Mouse (Mus musculus): Measurements from ENCODE around the gene Skap2. TPM values are rescaled to one million over a fixed set of nuclear protein-coding genes. Genes with fewer than 3 reads are reported as not detected.

Gene Skap2
- 10.1 and 10.6 TPM in 2 replicates for polyA plus RNA-seq (2015; fragmentation: Nextera tagmentation; extraction: Ambion mirVana)

- Histone ChIP-seq H3K4me3 (peak within 1 kb of the TSS; percentile 65), H3K9ac (peak within 1 kb of the TSS; percentile 59), H3K36me3 (no peaks in the 10 kb centered on the region), H3K9me3 (no peaks in the 10 kb centered on the region), H3K4me2 (peak within 1 kb of the TSS; percentile 84), H3K27me3 (peaks cover 54% of the 10 kb centered on the region), H3K4me1 (peaks cover 5% of the 10 kb centered on the region; the same call in 1 of the 2 replicates), H3K27ac (no peak within 1 kb of the TSS)
- ATAC-seq (ENCODE audit: insufficient number of reproducible peaks, insufficient read depth, low FRiP score, low TSS enrichment, low read depth), result peak; percentile 93
- WGBS, result under 1% methylated on average over 51 of the region's 51 CpGs
Observed at GRCm38 (mm10) chr6:52012409-52013244, at the start of gene Skap2. Gene Skap2, minus strand, starts transcription at chr6:52012549.

DNA sequence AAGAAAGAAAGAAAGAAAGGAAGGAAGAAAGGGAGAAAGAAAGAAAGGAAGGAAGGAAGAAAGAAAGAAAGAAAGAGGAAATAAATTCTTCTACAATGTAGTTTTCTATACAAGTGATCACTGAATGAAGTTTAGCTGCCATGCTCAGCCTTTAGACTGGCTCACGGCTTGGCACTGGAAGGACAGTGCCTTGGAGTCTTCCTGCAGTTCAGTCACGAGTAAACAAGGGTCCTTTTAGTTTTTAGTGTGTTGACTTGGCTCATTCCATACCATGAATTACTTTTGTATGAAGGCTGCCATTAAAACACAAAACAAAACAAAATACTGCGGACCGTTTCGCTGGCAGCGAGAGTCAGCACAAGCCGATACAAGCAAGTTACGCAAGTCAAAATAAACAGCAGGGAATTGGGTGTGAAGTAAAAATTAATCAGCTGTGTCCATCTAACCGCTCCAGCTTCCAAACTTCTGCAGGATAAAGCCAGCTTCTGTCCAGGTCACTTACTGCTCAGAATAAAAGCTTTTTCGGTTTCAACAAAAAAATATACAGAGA is 46.6 kb upstream of the Skap2 start:
- no peak overlapping the region for H3K4me3 ChIP-seq
- no peaks in the 10 kb centered on the region for H3K9me3 ChIP-seq
- H3K27me3 ChIP-seq, result peaks cover 29% of the 10 kb centered on the region
- H3K4me2 ChIP-seq, result no peak overlapping the region
- no peaks in the 10 kb centered on the region for H3K36me3 ChIP-seq
- ATAC-seq (ENCODE audit: insufficient number of reproducible peaks, insufficient read depth, low FRiP score, low TSS enrichment, low read depth), result no peak
- H3K4me1 ChIP-seq, result peaks cover 4% of the 10 kb centered on the region
- H3K27ac ChIP-seq, result no peak overlapping the region
- WGBS, result 58% methylated on average over 10 of the region's 10 CpGs
- no peak overlapping the region for H3K9ac ChIP-seq

GRCm38 (mm10) chr6:52058120-52058519 is 45.8 kb upstream of the Skap2 start:
- Histone ChIP-seq H3K9ac (no peak overlapping the region), H3K4me1 (peaks cover 11% of the 10 kb centered on the region), H3K27ac (no peak overlapping the region), H3K4me3 (no peak overlapping the region), H3K36me3 (no peaks in the 10 kb centered on the region), H3K4me2 (no peak overlapping the region), H3K9me3 (no peaks in the 10 kb centered on the region), H3K27me3 (peaks cover 29% of the 10 kb centered on the region)
- no peak for ATAC-seq (ENCODE audit: insufficient number of reproducible peaks, insufficient read depth, low FRiP score, low TSS enrichment, low read depth)
- 71% methylated on average over 5 of the region's 5 CpGs for WGBS

DNA sequence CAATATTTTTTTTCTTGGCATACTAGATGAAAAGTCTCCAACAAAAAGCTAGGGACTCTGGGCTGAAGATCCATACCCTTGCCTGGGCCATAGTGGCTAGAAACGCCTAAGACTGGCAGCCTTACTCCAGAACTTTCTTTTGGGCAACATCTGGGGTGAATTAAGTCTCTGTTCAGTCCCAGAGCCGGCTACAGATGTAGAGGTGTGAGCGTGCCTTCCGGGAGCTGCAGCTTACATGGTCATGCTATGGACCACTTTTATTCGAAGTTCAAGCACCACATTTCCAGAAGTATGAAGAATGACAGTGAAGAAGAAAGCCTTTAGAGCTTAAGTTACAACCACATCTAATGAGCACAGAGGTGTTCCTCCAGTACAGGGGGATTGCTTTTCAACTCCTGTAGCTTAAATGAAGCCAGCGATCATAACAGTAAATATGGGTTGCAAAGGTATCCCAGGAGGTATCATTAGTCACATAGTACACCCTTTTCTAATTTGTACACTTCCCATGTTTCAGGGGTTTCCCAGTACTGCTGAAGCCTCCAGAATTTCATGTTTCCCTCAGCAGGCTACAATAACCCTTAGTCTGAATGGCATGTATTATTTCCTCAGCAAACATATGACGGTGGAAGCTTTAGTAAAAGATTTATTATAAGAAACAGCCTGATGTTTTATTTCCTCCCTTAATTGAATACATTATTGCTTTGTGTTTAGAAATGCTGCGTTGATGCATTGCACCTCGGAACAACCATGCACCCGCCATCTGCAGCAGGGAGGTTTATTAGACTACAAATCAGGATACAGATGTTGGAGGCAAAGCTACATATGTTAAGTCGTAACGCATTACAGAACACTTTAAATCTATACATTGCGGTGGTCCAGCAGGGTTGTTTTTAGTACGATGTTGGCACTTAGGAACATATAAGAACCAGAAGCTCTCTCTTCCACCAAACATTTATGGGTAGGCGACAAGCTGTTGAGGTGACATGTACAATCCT is 41.5 kb upstream of the Skap2 start:
- no peak overlapping the region for H3K4me2 ChIP-seq
- H3K9ac ChIP-seq, result no peak overlapping the region
- no peaks in the 10 kb centered on the region for H3K9me3 ChIP-seq
- peaks cover 18% of the 10 kb centered on the region for H3K27me3 ChIP-seq
- no peak for ATAC-seq (ENCODE audit: insufficient number of reproducible peaks, insufficient read depth, low FRiP score, low TSS enrichment, low read depth)
- no peak overlapping the region for H3K27ac ChIP-seq
- no peaks in the 10 kb centered on the region for H3K36me3 ChIP-seq
- WGBS, result 40% methylated on average over 15 of the region's 15 CpGs
- H3K4me3 ChIP-seq, result no peak overlapping the region
- H3K4me1 ChIP-seq, result peaks cover 6% of the 10 kb centered on the region

DNA sequence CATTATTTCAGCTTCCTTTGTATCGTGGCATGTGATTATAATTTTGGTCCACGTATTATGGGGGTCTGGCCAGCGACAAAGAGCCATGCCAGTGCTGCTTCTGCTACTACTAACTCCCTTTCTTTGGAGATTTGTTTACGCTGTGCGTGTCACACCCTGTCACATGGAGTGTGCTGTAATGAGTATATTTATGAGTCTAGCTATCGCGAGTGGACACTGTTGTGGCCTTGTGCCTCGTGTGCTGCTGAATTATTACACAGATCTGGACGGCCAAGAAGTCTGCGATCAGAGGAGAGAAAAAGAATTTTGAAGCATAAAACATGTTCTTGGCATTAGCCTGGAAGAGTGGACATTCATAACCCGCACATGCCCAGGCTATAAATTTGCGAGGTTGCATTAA is 37.7 kb upstream of the Skap2 start:
- Histone ChIP-seq H3K4me1 (peaks cover 6% of the 10 kb centered on the region), H3K9me3 (no peaks in the 10 kb centered on the region), H3K9ac (no peak overlapping the region), H3K27me3 (peaks cover 3% of the 10 kb centered on the region; the same call in 1 of the 2 replicates), H3K27ac (no peak overlapping the region), H3K4me3 (no peak overlapping the region), H3K36me3 (no peaks in the 10 kb centered on the region), H3K4me2 (no peak overlapping the region)
- ATAC-seq (ENCODE audit: insufficient number of reproducible peaks, insufficient read depth, low FRiP score, low TSS enrichment, low read depth), result no peak
- 87% methylated on average over 12 of the region's 12 CpGs for WGBS

GRCm38 (mm10) chr6:52045517-52045916 is 33.2 kb upstream of the Skap2 start:
- H3K27me3 ChIP-seq, result no peaks in the 10 kb centered on the region
- no peak overlapping the region for H3K4me3 ChIP-seq
- ATAC-seq (ENCODE audit: insufficient number of reproducible peaks, insufficient read depth, low FRiP score, low TSS enrichment, low read depth), result no peak
- no peak overlapping the region for H3K9ac ChIP-seq
- no peak overlapping the region for H3K4me2 ChIP-seq
- H3K36me3 ChIP-seq, result no peaks in the 10 kb centered on the region
- no peak overlapping the region for H3K27ac ChIP-seq
- H3K4me1 ChIP-seq, result no peaks in the 10 kb centered on the region
- H3K9me3 ChIP-seq, result no peaks in the 10 kb centered on the region
- 51% methylated on average over 5 of the region's 5 CpGs for WGBS

- WGBS, result 76% methylated on average over 4 of the region's 4 CpGs
Observed at GRCm38 (mm10) chr6:52036077-52036476, 23.7 kb upstream of the Skap2 start.

GRCm38 (mm10) chr6:52031181-52031580 is 18.8 kb upstream of the Skap2 start:
- H3K36me3 ChIP-seq, result no peaks in the 10 kb centered on the region
- no peak overlapping the region for H3K4me3 ChIP-seq
- H3K4me1 ChIP-seq, result no peaks in the 10 kb centered on the region
- WGBS, result 28% methylated on average over 7 of the region's 7 CpGs
- no peak overlapping the region for H3K27ac ChIP-seq
- H3K27me3 ChIP-seq, result 0 out of 2 replicates have a peak, but pooled peaks cover 4% of the 10 kb centered on the region
- no peak overlapping the region for H3K9ac ChIP-seq
- H3K9me3 ChIP-seq, result no peaks in the 10 kb centered on the region
- no peak for ATAC-seq (ENCODE audit: insufficient number of reproducible peaks, insufficient read depth, low FRiP score, low TSS enrichment, low read depth)
- no peak overlapping the region for H3K4me2 ChIP-seq

More at GRCm38 (mm10) chr6:52036077-52036476, 23.7 kb upstream of the Skap2 start:
- Histone ChIP-seq H3K9me3 (no peaks in the 10 kb centered on the region), H3K36me3 (no peaks in the 10 kb centered on the region), H3K4me3 (no peak overlapping the region), H3K4me1 (no peaks in the 10 kb centered on the region), H3K27me3 (0 out of 2 replicates have a peak, but pooled peaks cover 4% of the 10 kb centered on the region), H3K9ac (no peak overlapping the region), H3K4me2 (no peak overlapping the region), H3K27ac (no peak overlapping the region)
- no peak for ATAC-seq (ENCODE audit: insufficient number of reproducible peaks, insufficient read depth, low FRiP score, low TSS enrichment, low read depth)

DNA sequence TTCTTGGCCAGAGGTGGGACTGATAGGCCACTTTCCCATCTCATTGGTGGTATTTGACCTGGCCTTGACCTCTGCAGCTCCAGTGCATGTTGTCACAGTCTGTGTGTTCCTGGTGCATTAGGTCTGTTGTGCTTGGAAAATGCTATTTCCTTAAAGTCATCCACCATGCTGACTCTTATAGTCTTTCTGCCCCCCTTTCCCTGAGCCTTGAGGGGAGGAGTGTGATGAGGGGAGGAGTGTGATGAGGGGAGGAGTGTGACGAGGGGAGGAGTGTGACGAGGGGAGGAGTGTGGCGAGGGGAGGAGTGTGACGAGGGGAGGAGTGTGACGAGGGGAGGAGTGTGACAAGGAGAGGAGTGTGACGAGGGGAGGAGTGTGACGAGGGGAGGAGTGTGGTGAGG is 15.8 kb upstream of the Skap2 start:
- H3K9me3 ChIP-seq, result no peaks in the 10 kb centered on the region
- no peak for ATAC-seq (ENCODE audit: insufficient number of reproducible peaks, insufficient read depth, low FRiP score, low TSS enrichment, low read depth)
- H3K36me3 ChIP-seq, result no peaks in the 10 kb centered on the region
- H3K4me3 ChIP-seq, result no peak overlapping the region
- WGBS, result 82% methylated on average over 7 of the region's 7 CpGs
- no peaks in the 10 kb centered on the region for H3K27me3 ChIP-seq
- H3K27ac ChIP-seq, result no peak overlapping the region
- H3K4me2 ChIP-seq, result no peak overlapping the region
- no peaks in the 10 kb centered on the region for H3K4me1 ChIP-seq
- no peak overlapping the region for H3K9ac ChIP-seq

- Histone ChIP-seq H3K27ac (no peak overlapping the region), H3K4me3 (no peak overlapping the region), H3K36me3 (no peaks in the 10 kb centered on the region), H3K4me1 (no peaks in the 10 kb centered on the region), H3K4me2 (no peak overlapping the region), H3K9me3 (no peaks in the 10 kb centered on the region), H3K27me3 (no peaks in the 10 kb centered on the region), H3K9ac (no peak overlapping the region)
- no peak for ATAC-seq (ENCODE audit: insufficient number of reproducible peaks, insufficient read depth, low FRiP score, low TSS enrichment, low read depth)
- WGBS, result 80% methylated on average over 4 of the region's 4 CpGs
Observed at GRCm38 (mm10) chr6:52027181-52027580, 14.8 kb upstream of the Skap2 start.

DNA sequence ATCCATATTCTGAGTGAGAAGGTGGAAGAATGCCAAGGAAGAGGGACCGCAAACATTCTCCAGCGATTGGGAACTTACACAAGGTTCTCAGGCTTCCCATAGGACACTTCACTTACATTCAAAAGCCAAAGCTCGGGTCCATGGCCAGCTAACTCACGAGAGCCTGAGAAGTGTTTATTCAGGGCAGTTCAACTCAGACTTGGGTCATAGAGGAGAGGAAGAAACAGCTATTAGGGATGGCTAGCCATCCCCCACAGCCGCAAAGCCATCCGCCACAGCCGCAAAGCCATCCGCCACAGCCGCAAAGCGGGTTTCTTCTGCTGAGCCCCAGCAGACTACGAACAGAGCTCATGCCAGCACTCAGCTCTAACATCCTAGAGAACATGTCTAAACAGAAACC is 13.9 kb upstream of the Skap2 start:
- Histone ChIP-seq H3K9ac (no peak overlapping the region), H3K4me1 (no peaks in the 10 kb centered on the region), H3K4me2 (no peak overlapping the region), H3K27ac (no peak overlapping the region), H3K4me3 (no peak overlapping the region), H3K36me3 (no peaks in the 10 kb centered on the region), H3K9me3 (no peaks in the 10 kb centered on the region), H3K27me3 (no peaks in the 10 kb centered on the region)
- no peak for ATAC-seq (ENCODE audit: insufficient number of reproducible peaks, insufficient read depth, low FRiP score, low TSS enrichment, low read depth)
- 85% methylated on average over 11 of the region's 11 CpGs for WGBS
